Mouse (Mus musculus): Measurements from ENCODE around the gene Gsg1l.

GRCm38 (mm10) chr7:125832767-125833166 is 249.4 kb downstream of the Gsg1l start:
- TF ChIP-seq POLR2A (IDR thresholded peaks at IDR 0.05; ENCODE audit: low read depth, low read length): no peak
- TF ChIP-seq CTCF (IDR thresholded peaks at IDR 0.05; ENCODE audit: extremely low read depth, insufficient read length, insufficient replicate concordance, low read depth, low read length): no peak

All from small intestine, adult 2 months (tissue).